Mouse (Mus musculus) midbrain, embryonic 13.5 days (tissue): ENCODE measurements at regions not wholly inside any gene's neighbourhood (a gene's known extent, or its start where the extent isn't known, plus 50 kb on each side); places are given as distances from the start of the nearest gene placed in this dataset.
A peak's percentile ranks its signal among the peaks of the same experiment; 100 is the strongest.

Experiments
- ATAC-seq: fragments of 200-750 bp; cut with Nextera tagmentation; 2 replicates; pipeline ENCODE4 v1.8.0; 2017; ENCODE audit warnings: mild to moderate bottlenecking, moderate TSS enrichment, moderate library complexity
- H3K27ac ChIP-seq: fragments of 300-500 bp; sonication (generic); 2 replicates; pipeline ENCODE4 v1.5.1; 2015; ENCODE audit warnings: inconsistent platforms, mild to moderate bottlenecking, moderate library complexity
- H3K27me3 ChIP-seq: fragments of 300-500 bp; sonication (generic); 2 replicates; pipeline ENCODE4 v1.6.1; 2015; ENCODE audit warnings: mild to moderate bottlenecking, inconsistent platforms
- H3K36me3 ChIP-seq: fragments of 300-500 bp; sonication (generic); 2 replicates; pipeline ENCODE4 v1.6.1; 2015; ENCODE audit warnings: mild to moderate bottlenecking, inconsistent platforms
- H3K4me1 ChIP-seq: fragments of 300-500 bp; sonication (generic); replicated peaks from 2 replicates; pipeline ENCODE4 v1.6.1; 2015; ENCODE audit warnings: inconsistent platforms
- H3K4me2 ChIP-seq: fragments of 300-500 bp; sonication (generic); replicated peaks from 2 replicates; pipeline ENCODE4 v1.6.1; 2015; ENCODE audit warnings: moderate library complexity, mild to moderate bottlenecking, inconsistent platforms
- H3K4me3 ChIP-seq: fragments of 300-500 bp; sonication (generic); replicated peaks from 2 replicates; pipeline ENCODE4 v1.5.1; 2015; ENCODE audit warnings: mild to moderate bottlenecking, inconsistent platforms
- H3K9ac ChIP-seq: fragments of 300-500 bp; sonication (generic); replicated peaks from 2 replicates; pipeline ENCODE4 v1.6.1; 2015; ENCODE audit warnings: mild to moderate bottlenecking, inconsistent platforms
- H3K9me3 ChIP-seq: fragments of 300-500 bp; sonication (generic); 2 replicates; pipeline ENCODE4 v1.6.1; 2016; ENCODE audit warnings: mild to moderate bottlenecking, inconsistent platforms
- WGBS: fragments of 180-500 bp; shearing (Covaris S2); methylation state at CpG from one replicate; pipeline ENCODE4 v1.1.7; 2015; 5-methylcytosine and 5-hydroxymethylcytosine counted together

DNA sequence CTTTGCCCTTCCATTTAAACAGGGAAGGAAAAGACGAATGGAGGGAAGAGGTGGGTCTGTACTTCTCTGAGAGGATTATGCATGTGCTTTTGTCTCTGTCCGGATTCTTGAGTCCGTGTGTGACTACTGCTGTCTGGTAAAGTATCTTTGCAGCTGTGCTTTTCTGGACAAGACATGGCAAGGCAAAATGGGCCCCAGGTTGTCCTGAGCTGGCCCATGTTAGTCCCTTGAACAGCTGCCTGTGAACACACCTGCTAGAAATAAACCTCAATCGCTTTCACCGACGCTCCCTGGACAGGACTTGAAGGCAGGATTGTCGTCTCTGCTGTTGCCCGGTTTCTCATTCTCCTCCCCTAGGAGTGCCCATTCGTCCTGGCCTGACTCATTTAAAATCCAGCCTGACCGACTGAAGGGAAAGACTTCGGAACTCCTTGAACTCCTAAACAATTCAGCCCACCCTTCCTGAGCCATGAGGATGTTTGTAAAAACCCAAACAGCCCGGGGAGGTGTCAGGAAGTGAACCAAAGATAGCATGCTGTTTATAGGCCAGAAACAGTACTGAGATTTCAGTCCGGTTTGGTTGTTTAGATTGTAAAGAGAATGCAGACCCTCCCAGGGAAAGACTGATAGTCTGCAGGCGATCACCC is 281.7 kb downstream of the Qk start:
- H3K27me3 ChIP-seq = no peaks in the 10 kb centered on the region
- H3K4me1 ChIP-seq = no peaks in the 10 kb centered on the region
- no peaks in the 10 kb centered on the region for H3K36me3 ChIP-seq
- H3K9me3 ChIP-seq = peaks cover 5% of the 10 kb centered on the region; the same call in 1 of the 2 replicates
- no peak overlapping the region for H3K27ac ChIP-seq
- WGBS = 32% methylated on average over 14 of the region's 14 CpGs
- no peak overlapping the region for H3K4me2 ChIP-seq
- H3K9ac ChIP-seq = no peak overlapping the region
- no peak for ATAC-seq
- no peak overlapping the region for H3K4me3 ChIP-seq

- 67% methylated on average over 4 of the region's 4 CpGs for WGBS
- Histone ChIP-seq H3K36me3 (no peaks in the 10 kb centered on the region), H3K4me2 (no peak overlapping the region), H3K27me3 (no peaks in the 10 kb centered on the region), H3K4me3 (no peak overlapping the region), H3K27ac (no peak overlapping the region), H3K9ac (no peak overlapping the region), H3K4me1 (no peaks in the 10 kb centered on the region), H3K9me3 (no peaks in the 10 kb centered on the region)
- ATAC-seq = no peak
Measured at GRCm38 (mm10) chr17:10033510-10033909, 286.1 kb downstream of the Qk start.

- no peak overlapping the region for H3K9ac ChIP-seq
- no peaks in the 10 kb centered on the region for H3K4me1 ChIP-seq
- H3K36me3 ChIP-seq = no peaks in the 10 kb centered on the region
- no peaks in the 10 kb centered on the region for H3K27me3 ChIP-seq
- no peaks in the 10 kb centered on the region for H3K9me3 ChIP-seq
- H3K4me2 ChIP-seq = no peak overlapping the region
- 67% methylated on average over 3 of the region's 3 CpGs for WGBS
- no peak for ATAC-seq
- no peak overlapping the region for H3K4me3 ChIP-seq
- H3K27ac ChIP-seq = no peak overlapping the region
Measured at GRCm38 (mm10) chr17:10031033-10031432, 288.6 kb downstream of the Qk start.

DNA sequence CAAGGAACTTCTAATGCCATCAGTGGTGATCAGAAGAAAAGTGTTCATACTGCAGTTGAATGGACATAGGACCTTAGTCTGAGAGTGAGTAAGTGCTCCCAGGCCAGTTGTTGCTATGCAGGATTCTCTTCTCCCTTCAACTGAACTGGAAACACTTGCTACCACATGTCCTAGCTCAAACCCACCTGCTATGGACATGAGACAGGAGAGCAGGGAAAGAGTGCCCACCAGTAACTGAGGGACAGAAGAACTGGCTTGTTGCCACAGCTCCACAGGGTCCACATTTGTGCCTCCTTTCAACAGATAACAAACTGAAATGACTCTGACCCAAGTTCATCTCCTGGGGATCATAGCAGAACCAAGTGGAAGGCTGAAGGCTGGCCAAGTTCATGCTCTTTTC is 292.9 kb downstream of the Qk start:
- no peak overlapping the region for H3K9ac ChIP-seq
- H3K27me3 ChIP-seq = no peaks in the 10 kb centered on the region
- H3K4me2 ChIP-seq = no peak overlapping the region
- H3K9me3 ChIP-seq = no peaks in the 10 kb centered on the region
- no peak for ATAC-seq
- H3K27ac ChIP-seq = no peak overlapping the region
- H3K4me1 ChIP-seq = no peaks in the 10 kb centered on the region
- no peak overlapping the region for H3K4me3 ChIP-seq
- no peaks in the 10 kb centered on the region for H3K36me3 ChIP-seq

DNA sequence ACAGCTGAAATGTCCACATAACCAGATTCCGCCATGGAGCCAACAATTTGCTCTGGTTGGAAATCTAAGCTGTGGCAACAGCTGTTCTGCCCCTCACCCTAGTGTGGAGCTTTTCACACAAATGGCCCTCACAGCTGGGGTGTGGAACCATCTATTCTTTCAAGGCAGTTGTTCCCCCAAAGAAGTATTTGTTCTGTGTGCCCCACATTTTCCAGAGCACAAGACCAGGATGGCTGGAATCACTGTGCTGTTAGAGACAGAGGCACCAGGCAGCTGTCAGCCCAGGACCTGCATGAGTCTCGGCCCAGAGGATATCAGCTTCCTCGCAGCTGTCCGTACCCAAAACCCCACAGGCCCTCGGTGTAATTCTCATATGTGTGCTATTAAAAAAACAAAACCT is 294.4 kb downstream of the Qk start:
- no peak overlapping the region for H3K4me3 ChIP-seq
- no peak for ATAC-seq
- no peak overlapping the region for H3K4me2 ChIP-seq
- WGBS = 82% methylated on average over 5 of the region's 5 CpGs
- no peak overlapping the region for H3K27ac ChIP-seq
- no peaks in the 10 kb centered on the region for H3K27me3 ChIP-seq
- no peaks in the 10 kb centered on the region for H3K36me3 ChIP-seq
- no peak overlapping the region for H3K9ac ChIP-seq
- no peaks in the 10 kb centered on the region for H3K9me3 ChIP-seq
- H3K4me1 ChIP-seq = no peaks in the 10 kb centered on the region

GRCm38 (mm10) chr17:10024323-10024722 is 295.3 kb downstream of the Qk start:
- ATAC-seq = no peak
- no peaks in the 10 kb centered on the region for H3K4me1 ChIP-seq
- H3K36me3 ChIP-seq = no peaks in the 10 kb centered on the region
- no peaks in the 10 kb centered on the region for H3K9me3 ChIP-seq
- H3K27ac ChIP-seq = no peak overlapping the region
- H3K9ac ChIP-seq = no peak overlapping the region
- no peak overlapping the region for H3K4me2 ChIP-seq
- H3K27me3 ChIP-seq = no peaks in the 10 kb centered on the region
- no peak overlapping the region for H3K4me3 ChIP-seq

- no peaks in the 10 kb centered on the region for H3K9me3 ChIP-seq
- no peaks in the 10 kb centered on the region for H3K36me3 ChIP-seq
- H3K4me3 ChIP-seq = no peak overlapping the region
- H3K9ac ChIP-seq = no peak overlapping the region
- ATAC-seq = no peak
- no peaks in the 10 kb centered on the region for H3K4me1 ChIP-seq
- H3K27me3 ChIP-seq = no peaks in the 10 kb centered on the region
- no peak overlapping the region for H3K27ac ChIP-seq
- WGBS = 57% methylated on average over 3 of the region's 3 CpGs
- H3K4me2 ChIP-seq = no peak overlapping the region
Measured at GRCm38 (mm10) chr17:10012161-10012560, 307.5 kb downstream of the Qk start.

DNA sequence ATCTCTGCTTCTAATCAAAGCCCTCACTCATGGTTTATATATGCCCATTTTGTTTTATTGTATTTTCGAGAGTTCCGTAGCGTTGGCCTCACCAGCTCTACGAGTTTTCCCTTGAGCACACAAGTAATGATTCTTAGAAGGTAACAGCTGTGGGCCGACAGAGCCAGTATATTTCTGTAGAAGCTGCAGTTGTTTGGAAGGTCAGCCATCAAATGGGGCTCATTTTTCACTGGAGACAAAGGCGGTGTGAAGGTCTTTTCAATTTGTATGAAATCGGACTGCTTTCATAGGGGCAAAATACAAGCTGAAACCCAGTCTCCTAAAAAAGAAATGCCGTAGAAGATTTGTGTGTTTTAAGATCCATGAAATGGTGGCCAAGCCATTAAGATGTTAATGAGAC is 307.9 kb downstream of the Qk start:
- Histone ChIP-seq H3K36me3 (no peaks in the 10 kb centered on the region), H3K4me3 (no peak overlapping the region), H3K9me3 (no peaks in the 10 kb centered on the region), H3K27ac (no peak overlapping the region), H3K27me3 (no peaks in the 10 kb centered on the region), H3K4me1 (no peaks in the 10 kb centered on the region), H3K9ac (no peak overlapping the region), H3K4me2 (no peak overlapping the region)
- WGBS = 59% methylated on average over 8 of the region's 8 CpGs
- ATAC-seq = no peak

DNA sequence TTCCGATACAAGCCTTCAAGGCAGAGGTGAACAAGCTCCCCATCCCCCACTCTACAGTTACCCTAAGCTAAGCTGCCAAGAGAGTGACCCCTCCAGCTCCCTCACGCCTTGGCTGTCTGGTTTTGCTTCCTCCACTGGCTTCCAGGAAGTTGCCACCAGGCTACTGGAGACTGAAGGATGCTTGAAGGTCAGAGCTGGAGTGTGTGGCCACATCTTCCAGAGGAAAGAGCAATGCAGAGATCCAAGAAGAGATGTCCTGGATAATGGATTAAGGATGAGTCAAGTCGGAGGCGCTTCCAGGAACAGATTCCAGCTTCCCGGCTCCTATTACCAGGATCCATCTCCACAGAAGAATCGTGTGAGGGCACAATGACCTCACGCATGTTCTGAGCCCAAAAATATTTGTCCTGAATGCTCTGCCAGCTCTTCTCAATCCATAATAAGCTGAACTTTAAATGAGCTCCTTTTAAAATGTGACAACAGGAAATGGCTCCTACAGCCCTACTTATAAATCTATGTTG is 318.5 kb downstream of the Qk start:
- Histone ChIP-seq H3K4me3 (no peak overlapping the region), H3K4me1 (no peaks in the 10 kb centered on the region), H3K9ac (no peak overlapping the region), H3K27me3 (no peaks in the 10 kb centered on the region), H3K36me3 (no peaks in the 10 kb centered on the region), H3K27ac (no peak overlapping the region), H3K4me2 (no peak overlapping the region), H3K9me3 (no peaks in the 10 kb centered on the region)
- WGBS = 89% methylated on average over 7 of the region's 7 CpGs
- no peak for ATAC-seq

GRCm38 (mm10) chr17:9995321-9995720 is 324.3 kb downstream of the Qk start:
- H3K4me2 ChIP-seq = no peak overlapping the region
- no peaks in the 10 kb centered on the region for H3K36me3 ChIP-seq
- ATAC-seq = no peak
- no peaks in the 10 kb centered on the region for H3K9me3 ChIP-seq
- H3K27ac ChIP-seq = 0 out of 2 replicates have a peak overlapping the region, but pooled peaks have one; percentile 15
- no peaks in the 10 kb centered on the region for H3K27me3 ChIP-seq
- 74% methylated on average over 5 of the region's 5 CpGs for WGBS
- no peak overlapping the region for H3K9ac ChIP-seq
- H3K4me3 ChIP-seq = no peak overlapping the region
- no peaks in the 10 kb centered on the region for H3K4me1 ChIP-seq

DNA sequence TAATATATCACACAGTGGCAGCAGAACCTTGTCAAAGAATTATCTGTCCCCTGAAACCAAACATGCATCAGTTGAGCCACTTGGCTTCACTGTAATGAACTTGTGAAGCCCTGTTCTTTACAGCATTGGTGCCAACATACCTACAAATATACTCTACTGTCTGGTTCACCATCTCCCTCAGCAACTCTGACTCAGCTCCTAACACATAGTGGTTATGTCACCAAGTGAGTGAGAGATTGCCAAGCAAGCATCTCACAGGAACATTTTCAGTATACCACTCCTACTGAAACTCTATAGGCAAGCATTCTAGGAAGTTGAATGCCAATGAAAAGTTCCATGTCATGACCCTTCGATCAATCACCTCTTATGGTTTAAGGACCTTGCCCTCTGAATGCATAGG is 321.2 kb upstream of the Pabpc6 start:
- no peaks in the 10 kb centered on the region for H3K36me3 ChIP-seq
- no peaks in the 10 kb centered on the region for H3K4me1 ChIP-seq
- no peak for ATAC-seq
- no peak overlapping the region for H3K4me2 ChIP-seq
- H3K27me3 ChIP-seq = no peaks in the 10 kb centered on the region
- no peak overlapping the region for H3K27ac ChIP-seq
- no peak overlapping the region for H3K4me3 ChIP-seq
- WGBS = 95% methylated on average over 1 of the region's 1 CpGs
- H3K9me3 ChIP-seq = peaks cover 5% of the 10 kb centered on the region; the same call in 1 of the 2 replicates
- H3K9ac ChIP-seq = no peak overlapping the region

DNA sequence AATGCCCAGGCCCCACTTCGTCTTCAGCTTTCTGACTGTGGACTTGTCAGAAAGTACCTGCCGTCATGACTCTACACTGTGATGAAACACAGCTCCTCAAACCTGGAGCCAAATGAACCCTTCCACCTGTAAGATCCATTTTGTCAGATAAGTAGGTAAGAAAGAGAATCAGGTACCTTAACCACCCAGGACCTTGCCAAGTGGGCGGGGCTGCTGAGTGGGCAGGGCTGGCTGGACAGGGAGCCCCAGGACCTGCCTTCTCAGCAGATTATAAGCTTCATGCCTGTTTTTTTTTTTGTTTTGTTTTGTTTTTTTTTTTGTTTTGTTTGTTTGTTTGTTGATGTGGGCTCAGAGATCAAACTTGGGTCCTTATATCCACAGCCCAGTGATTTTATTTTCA is 311.8 kb upstream of the Pabpc6 start:
- Histone ChIP-seq H3K27me3 (no peaks in the 10 kb centered on the region), H3K9ac (no peak overlapping the region), H3K4me3 (no peak overlapping the region), H3K27ac (no peak overlapping the region), H3K36me3 (no peaks in the 10 kb centered on the region), H3K4me2 (no peak overlapping the region), H3K4me1 (peaks cover 12% of the 10 kb centered on the region), H3K9me3 (peaks cover 2% of the 10 kb centered on the region; the same call in 1 of the 2 replicates)
- no peak for ATAC-seq
- 92% methylated on average over 3 of the region's 3 CpGs for WGBS

- Histone ChIP-seq H3K4me2 (no peak overlapping the region), H3K27ac (no peak overlapping the region), H3K36me3 (no peaks in the 10 kb centered on the region), H3K27me3 (no peaks in the 10 kb centered on the region), H3K9ac (no peak overlapping the region), H3K4me1 (peaks cover 6% of the 10 kb centered on the region), H3K9me3 (no peaks in the 10 kb centered on the region), H3K4me3 (no peak overlapping the region)
- no peak for ATAC-seq
- 94% methylated on average over 4 of the region's 4 CpGs for WGBS
Measured at GRCm38 (mm10) chr17:9976866-9977421, 307.4 kb upstream of the Pabpc6 start.
